Mouse (Mus musculus) kidney, adult 2 months (tissue): ENCODE measurements at regions not wholly inside any gene's neighbourhood (a gene's known extent, or its start where the extent isn't known, plus 50 kb on each side); places are given as distances from the start of the nearest gene placed in this dataset.

Source experiments
- DNase-seq: peaks from one replicate; pipeline ENCODE4 v3.0.0; 2021
- H3K27ac ChIP-seq: fragments of 200-500 bp; 2 replicates; pipeline ENCODE4 v1.5.1; 2012; ENCODE audit warnings: low read depth, low read length, control low read depth, inconsistent platforms; ENCODE audit not compliant: insufficient read depth
- H3K27me3 ChIP-seq: fragments of 200-500 bp; replicated peaks from 2 replicates; pipeline ENCODE4 v1.6.1; 2012; ENCODE audit warnings: mild to moderate bottlenecking, moderate library complexity, low read length, inconsistent platforms; ENCODE audit not compliant: control insufficient read depth, insufficient read depth
- H3K36me3 ChIP-seq: fragments of 200-500 bp; 2 replicates; pipeline ENCODE4 v1.6.1; 2012; ENCODE audit warnings: mild to moderate bottlenecking, moderate library complexity, low read length, inconsistent platforms; ENCODE audit not compliant: control insufficient read depth, insufficient read depth
- H3K4me1 ChIP-seq: fragments of 200-500 bp; 2 replicates; pipeline ENCODE4 v1.6.1; 2011; ENCODE audit warnings: low read length; ENCODE audit not compliant: control insufficient read depth, insufficient read depth
- H3K4me3 ChIP-seq: fragments of 200-500 bp; 2 replicates; pipeline ENCODE4 v1.5.1; 2011; ENCODE audit warnings: mild to moderate bottlenecking, low read depth, low read length, control low read depth; ENCODE audit not compliant: insufficient read depth
- CTCF ChIP-seq: fragments of 200-500 bp; conservative IDR thresholded peaks from 2 replicates; pipeline ENCODE4 v1.5.1; 2011; ENCODE audit warnings: low read depth, mild to moderate bottlenecking, control low read depth, low read length, moderate library complexity, mixed read lengths; ENCODE audit not compliant: insufficient read depth, insufficient read length
- POLR2A ChIP-seq: fragments of 200-500 bp; IDR thresholded peaks from one replicate; pipeline ENCODE4 v1.6.1; 2011; ENCODE audit warnings: low read depth, low read length, control low read depth
- WGBS: fragments of 180-500 bp; shearing (Covaris S2); methylation state at CpG from one replicate; pipeline ENCODE4 v1.1.7; 2018; 5-methylcytosine and 5-hydroxymethylcytosine counted together

DNA sequence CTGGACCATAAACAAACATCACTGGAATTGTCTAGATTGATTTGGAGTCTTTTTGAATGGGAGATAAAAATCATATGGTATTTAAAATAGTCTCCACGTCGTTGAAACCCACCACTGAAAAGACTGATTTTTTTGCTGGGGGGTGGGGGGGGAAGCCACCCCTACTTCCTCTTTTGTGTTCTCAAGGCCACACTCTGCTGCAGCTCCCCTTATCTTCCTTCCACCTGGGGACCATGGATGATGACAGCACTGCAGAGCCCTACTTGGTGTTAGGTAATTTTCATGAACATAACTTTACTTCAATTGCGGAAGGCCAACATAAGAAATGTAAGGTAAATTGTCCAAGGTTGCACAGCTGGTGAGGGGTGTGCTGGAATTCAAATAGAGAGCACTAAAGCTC lies 232.4 kb upstream of the Vrk2 start:
- WGBS, result 87% methylated on average over 3 of the region's 3 CpGs
- no peaks in the 10 kb centered on the region for H3K4me1 ChIP-seq
- DNase-seq, result no peak
- H3K27ac ChIP-seq, result no peak overlapping the region
- TF ChIP-seq POLR2A, result no peak
- no peak for TF ChIP-seq CTCF
- H3K27me3 ChIP-seq, result no peaks in the 10 kb centered on the region
- H3K36me3 ChIP-seq, result no peaks in the 10 kb centered on the region
- no peak overlapping the region for H3K4me3 ChIP-seq

GRCm38 (mm10) chr11:26824080-26824727 lies 230.4 kb upstream of the Vrk2 start:
- Histone ChIP-seq H3K27me3 (no peaks in the 10 kb centered on the region), H3K36me3 (no peaks in the 10 kb centered on the region), H3K4me3 (no peak overlapping the region), H3K27ac (no peak overlapping the region), H3K4me1 (no peaks in the 10 kb centered on the region)
- DNase-seq, result no peak
- 73% methylated on average over 8 of the region's 8 CpGs for whole genome bisulfite sequencing
- TF ChIP-seq CTCF (no peak), POLR2A (no peak)

- Histone ChIP-seq H3K27me3 (no peaks in the 10 kb centered on the region), H3K27ac (no peak overlapping the region), H3K4me1 (no peaks in the 10 kb centered on the region), H3K4me3 (no peak overlapping the region), H3K36me3 (no peaks in the 10 kb centered on the region)
- 59% methylated on average over 1 of the region's 1 CpGs for WGBS
- DNase-seq, result no peak
- TF ChIP-seq CTCF, result no peak
- TF ChIP-seq POLR2A, result no peak
Observed at GRCm38 (mm10) chr11:26821091-26821490, 227.3 kb upstream of the Vrk2 start.

- Histone ChIP-seq H3K4me1 (no peaks in the 10 kb centered on the region), H3K4me3 (no peak overlapping the region), H3K27ac (no peak overlapping the region), H3K27me3 (no peaks in the 10 kb centered on the region), H3K36me3 (no peaks in the 10 kb centered on the region)
- DNase-seq, result no peak
- TF ChIP-seq POLR2A, result no peak
Observed at GRCm38 (mm10) chr11:26817316-26817715, 223.5 kb upstream of the Vrk2 start.

DNA sequence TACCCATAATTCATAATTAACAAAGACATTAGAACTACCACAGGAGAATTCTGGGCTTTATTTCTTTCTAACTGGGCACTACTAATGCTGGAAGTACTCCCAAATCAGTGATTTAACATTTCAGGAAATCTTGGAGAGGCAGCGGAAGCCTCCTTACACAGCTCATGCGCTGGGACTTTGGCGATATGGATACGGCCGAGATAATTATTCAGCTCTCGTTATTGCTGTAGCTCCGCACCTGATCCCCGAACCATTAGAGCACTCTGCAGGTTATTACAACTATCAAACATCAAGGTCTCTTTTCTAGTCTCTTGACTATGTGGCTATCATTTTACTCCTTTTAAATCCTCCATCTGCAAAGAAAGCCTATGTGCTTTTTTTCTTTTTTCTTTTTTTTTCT lies 221.3 kb upstream of the Vrk2 start:
- DNase-seq, result no peak
- no peak overlapping the region for H3K27ac ChIP-seq
- no peaks in the 10 kb centered on the region for H3K36me3 ChIP-seq
- TF ChIP-seq POLR2A, result no peak
- TF ChIP-seq CTCF, result no peak
- no peaks in the 10 kb centered on the region for H3K27me3 ChIP-seq
- WGBS, result 74% methylated on average over 8 of the region's 8 CpGs
- no peaks in the 10 kb centered on the region for H3K4me1 ChIP-seq
- H3K4me3 ChIP-seq, result no peak overlapping the region

GRCm38 (mm10) chr11:26814601-26815000 lies 220.8 kb upstream of the Vrk2 start:
- H3K27me3 ChIP-seq, result no peaks in the 10 kb centered on the region
- no peak overlapping the region for H3K27ac ChIP-seq
- H3K4me1 ChIP-seq, result no peaks in the 10 kb centered on the region
- no peak for DNase-seq
- WGBS, result 85% methylated on average over 3 of the region's 3 CpGs
- H3K36me3 ChIP-seq, result no peaks in the 10 kb centered on the region
- H3K4me3 ChIP-seq, result no peak overlapping the region
- TF ChIP-seq POLR2A (no peak), CTCF (no peak)

GRCm38 (mm10) chr11:26802249-26802941 lies 208.6 kb upstream of the Vrk2 start:
- no peaks in the 10 kb centered on the region for H3K4me1 ChIP-seq
- no peak overlapping the region for H3K4me3 ChIP-seq
- no peak overlapping the region for H3K27ac ChIP-seq
- no peak for DNase-seq
- no peaks in the 10 kb centered on the region for H3K27me3 ChIP-seq
- TF ChIP-seq CTCF (no peak), POLR2A (no peak)
- no peaks in the 10 kb centered on the region for H3K36me3 ChIP-seq
- 67% methylated on average over 2 of the region's 2 CpGs for WGBS
